Mouse (Mus musculus): ENCODE results near the gene Ech1.

Gene Ech1

GRCm38 (mm10) chr7:28824941-28825685 lies at the start of gene Ech1:
Gene Ech1, plus strand, starts transcription at chr7:28825217.
- peak; percentile 89 to 90 for DNase-seq

DNA sequence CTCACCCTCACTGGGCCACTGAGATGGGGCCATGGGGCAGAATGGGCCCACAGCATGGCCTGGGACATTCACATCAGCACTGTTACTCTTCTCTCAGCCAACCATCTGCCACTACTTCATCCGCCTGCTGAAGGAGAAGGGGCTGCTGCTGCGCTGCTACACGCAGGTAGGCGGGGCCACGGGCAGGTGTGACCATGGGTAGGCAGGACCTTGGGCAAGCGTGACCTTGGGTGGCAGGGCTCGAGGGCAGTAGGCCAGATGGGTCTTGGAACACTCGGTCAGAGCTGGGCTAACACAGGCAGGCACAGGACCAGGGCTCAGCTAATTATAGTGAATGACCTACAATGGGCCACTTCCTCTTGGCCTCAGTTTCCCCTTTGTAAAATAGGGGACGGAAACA lies 46.2 kb upstream of the Ech1 start:
- peak in 1 of 2 experiments; percentile 43 for DNase-seq

DNA sequence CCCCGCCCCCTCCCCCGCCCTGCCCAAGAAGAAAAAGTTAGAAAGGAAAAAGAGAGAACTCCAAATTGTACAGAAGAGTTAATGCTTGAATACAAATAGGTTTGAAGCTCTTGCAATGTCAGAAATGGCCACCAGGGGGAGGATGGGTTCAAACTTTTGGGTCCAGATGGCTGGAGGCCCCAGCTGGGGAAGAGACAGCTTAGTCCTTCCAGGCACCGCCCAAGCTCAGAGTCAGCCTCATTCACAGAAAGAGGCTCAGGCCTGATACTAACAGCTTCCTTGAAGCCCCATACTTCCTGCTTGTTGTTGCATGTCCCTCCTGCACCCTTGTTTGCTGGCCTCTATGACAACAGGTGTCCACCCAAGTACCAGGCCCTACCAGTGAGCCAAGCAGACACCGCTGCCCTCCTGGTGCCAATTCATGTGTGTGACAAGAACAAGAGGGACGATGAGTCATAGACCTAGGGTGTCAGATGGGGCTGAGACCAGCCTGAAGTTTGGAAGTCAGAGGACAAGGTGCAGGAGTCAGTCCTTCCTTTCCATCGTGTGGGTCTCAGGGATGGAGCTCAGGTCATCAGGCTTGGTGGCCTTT lies 44.9 kb upstream of the Ech1 start:
- DNase-seq = peak; percentile 90 to 91

DNA sequence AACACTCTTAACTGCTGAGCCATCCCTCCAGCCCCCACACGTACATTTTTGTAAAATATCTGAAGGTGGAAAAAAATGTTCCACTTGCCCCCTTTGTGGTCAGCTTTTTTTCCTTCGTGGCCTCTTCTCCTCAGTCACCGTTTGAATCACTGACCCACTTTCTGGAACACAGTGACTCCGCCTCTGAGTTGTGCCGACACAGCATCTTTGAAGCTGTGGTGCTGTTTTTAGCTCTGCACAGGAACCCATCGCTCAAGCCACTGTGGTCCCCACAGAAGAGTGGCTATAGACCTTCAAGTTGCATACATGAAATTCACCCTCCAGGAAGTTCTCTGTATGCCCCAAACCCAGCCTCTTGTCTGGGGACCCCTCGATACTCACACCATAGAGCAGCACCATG lies 44.2 kb upstream of the Ech1 start:
- peak in 1 of 2 experiments; percentile 82 for DNase-seq

DNA sequence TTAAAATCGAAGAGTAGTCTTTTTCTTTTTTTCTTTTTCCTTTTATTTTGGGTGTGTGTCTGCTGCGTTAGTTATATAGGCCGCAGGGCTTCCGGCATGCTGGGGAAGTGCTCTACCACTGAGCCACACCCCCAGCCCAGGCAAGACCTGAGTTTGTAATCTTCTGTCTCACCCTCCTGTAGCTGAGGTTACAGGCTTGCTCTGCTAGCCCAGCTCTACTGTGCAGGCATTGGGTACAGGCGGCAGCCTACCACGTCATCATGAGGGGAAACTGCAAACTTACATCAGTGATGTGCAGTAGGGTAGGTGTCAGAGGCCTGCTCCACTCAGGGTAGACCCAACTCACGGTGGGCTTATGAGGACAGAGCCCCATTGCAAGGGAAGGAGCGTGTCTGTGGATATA lies 43.8 kb upstream of the Ech1 start:
- DNase-seq = peak; percentile 83 to 91

DNA sequence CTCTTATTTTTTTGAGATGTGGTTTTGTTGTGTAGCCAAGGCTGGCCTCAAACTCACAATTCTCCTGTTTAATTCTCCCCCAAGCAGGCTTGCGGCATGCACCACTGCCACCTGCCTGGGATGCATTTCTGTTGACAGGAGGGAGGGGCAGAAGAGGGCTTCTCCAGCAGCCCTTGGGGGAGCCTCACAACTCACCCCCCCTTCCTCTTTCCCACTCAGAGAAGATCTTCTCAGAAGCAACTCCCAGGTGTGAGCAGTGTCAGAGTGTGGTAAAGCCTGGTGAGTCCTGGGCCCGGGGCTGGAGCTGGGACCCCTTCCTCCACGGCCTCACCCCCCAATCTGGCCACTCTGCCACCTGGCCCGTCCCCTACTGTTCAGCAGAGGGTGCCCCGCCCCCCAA lies 39.9 kb upstream of the Ech1 start:
- DNase-seq = peak; percentile 47 to 73

- DNase-seq = no peak
Measured at GRCm38 (mm10) chr7:28787884-28788283, 37.1 kb upstream of the Ech1 start.

- peak; percentile 74 to 84 for DNase-seq
Measured at GRCm38 (mm10) chr7:28788307-28789195, 36.5 kb upstream of the Ech1 start, which contains the start of gene Rinl. Gene Rinl, plus strand, starts transcription at chr7:28788969.

- DNase-seq = no peak
Measured at GRCm38 (mm10) chr7:28789235-28789634, 35.8 kb upstream of the Ech1 start.

GRCm38 (mm10) chr7:28790066-28790806 lies 34.8 kb upstream of the Ech1 start:
- DNase-seq = peak in 1 of 2 experiments; percentile 48

- no peak for DNase-seq
Measured at GRCm38 (mm10) chr7:28791706-28792105, 33.3 kb upstream of the Ech1 start.

- peak; percentile 46 to 57 for DNase-seq
Measured at GRCm38 (mm10) chr7:28792391-28793185, 32.4 kb upstream of the Ech1 start.

- peak; percentile 42 to 65 for DNase-seq
Measured at GRCm38 (mm10) chr7:28793834-28794233, 31.2 kb upstream of the Ech1 start.

GRCm38 (mm10) chr7:28794496-28794895 lies 30.5 kb upstream of the Ech1 start:
- no peak for DNase-seq

GRCm38 (mm10) chr7:28795832-28796231 lies 29.2 kb upstream of the Ech1 start:
- peak in 1 of 2 experiments; percentile 40 for DNase-seq

DNA sequence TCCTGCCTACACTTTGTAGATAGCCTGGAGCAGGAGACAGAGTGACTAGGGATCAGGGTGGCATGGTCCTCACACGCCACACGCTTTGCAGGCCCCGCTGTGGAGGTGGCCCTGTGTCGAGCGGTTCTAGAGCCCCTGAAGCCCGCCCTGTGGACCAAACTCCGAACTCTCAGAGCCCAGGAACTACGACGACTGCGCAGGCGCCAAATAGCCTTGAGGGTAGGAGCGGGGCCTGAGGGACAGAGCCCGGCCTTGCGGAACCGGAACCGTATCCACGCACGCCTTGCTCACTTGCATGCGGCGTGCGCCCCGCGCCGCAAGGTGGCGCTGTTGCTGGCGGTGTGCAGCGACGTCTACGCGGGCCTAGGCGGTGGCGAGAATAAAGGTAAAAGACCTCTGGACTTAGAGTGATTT lies 28.4 kb upstream of the Ech1 start:
- DNase-seq = peak; percentile 75

DNA sequence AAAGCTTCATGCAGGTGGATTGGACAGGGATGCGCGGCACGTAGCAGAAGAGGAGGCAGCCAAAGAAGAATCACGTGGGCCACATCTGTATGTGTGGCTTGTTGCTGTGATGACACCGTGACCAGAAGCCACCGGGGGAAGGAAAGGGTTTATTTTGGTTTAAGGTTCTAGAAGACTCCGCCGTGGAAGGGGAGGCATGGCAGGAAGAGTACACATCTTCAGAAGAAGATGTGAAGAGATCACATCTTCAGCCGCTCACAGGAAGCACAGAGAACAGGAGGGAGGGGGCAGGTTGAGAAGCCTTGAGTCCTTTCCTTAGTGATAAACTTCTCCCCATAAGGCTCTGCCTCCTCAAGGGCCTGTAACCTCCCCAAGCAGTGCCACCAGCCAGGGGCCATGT lies 25.0 kb upstream of the Ech1 start:
- peak; percentile 31 to 48 for DNase-seq

- DNase-seq = no peak
Measured at GRCm38 (mm10) chr7:28801451-28801850, 23.6 kb upstream of the Ech1 start.

DNA sequence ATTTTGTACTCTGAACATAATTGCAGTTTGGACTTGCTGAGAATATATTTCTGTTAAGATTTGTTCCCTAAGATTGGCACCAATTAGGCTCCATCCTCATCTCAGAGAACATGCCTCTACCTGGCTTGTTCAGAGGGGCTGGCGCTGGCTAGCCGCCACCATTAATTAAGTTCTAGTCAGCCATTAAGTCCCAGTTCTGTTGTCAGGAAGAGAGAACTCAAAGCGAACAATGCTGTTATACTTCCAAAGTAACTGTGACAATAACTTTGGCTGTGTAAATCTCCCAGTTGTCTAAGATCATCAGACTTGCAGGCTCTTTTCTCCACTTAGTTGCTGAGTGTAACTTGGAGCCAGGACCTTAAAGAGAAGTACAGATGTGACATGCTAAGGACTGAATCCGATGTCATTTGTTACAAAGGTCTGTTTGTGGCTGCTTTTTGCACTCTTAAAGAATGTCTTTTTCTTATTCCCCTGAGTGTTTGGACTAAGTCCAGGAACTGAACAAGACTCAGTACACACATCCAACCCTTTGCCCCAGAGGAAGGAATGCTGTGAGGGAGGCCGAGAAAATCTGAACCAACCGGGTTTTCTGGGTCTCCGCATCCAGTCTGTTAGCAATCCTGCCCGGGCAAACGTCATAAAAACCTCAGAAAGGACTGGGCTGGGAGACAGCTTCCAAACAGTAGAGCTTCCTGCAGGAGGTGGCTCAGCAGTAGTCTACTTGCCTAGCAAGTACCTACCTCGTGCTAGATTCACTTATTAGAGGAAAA lies 22.9 kb upstream of the Ech1 start:
- DNase-seq = no peak

- DNase-seq = no peak
Measured at GRCm38 (mm10) chr7:28802846-28803588, 22.0 kb upstream of the Ech1 start.

All from thymus, postnatal 36 days (tissue).